Mouse (Mus musculus): ENCODE data around the gene Ccn2.

DNA sequence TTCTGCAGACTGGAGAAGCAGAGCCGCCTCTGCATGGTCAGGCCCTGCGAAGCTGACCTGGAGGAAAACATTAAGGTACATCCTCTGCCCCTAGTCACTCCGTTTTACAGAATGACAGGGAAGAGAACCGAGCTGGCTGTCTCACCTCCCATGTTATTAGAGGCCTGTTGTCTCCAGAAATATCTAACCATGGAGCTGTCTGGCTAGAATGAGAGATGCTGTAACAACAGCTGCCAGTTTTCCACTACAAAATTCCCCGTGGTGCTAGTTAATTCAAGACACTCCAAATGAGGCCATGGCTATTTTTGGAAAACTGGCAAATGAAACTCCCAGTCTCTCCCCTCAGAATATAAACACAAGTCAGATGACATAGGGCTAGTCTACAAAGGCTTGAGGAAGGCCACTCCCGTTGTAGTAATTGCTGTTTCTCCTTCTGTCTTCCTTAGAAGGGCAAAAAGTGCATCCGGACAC is 1.7 kb downstream of the Ccn2 start:
- TF ChIP-seq CTCF (conservative IDR thresholded peaks at IDR 0.05; ENCODE audit: low read length) (no peak), NANOG (IDR thresholded peaks at IDR 0.05; ENCODE audit: borderline replicate concordance, low read length) (no peak)
